Mouse (Mus musculus): ENCODE results near the gene Uqcrc2.

DNA sequence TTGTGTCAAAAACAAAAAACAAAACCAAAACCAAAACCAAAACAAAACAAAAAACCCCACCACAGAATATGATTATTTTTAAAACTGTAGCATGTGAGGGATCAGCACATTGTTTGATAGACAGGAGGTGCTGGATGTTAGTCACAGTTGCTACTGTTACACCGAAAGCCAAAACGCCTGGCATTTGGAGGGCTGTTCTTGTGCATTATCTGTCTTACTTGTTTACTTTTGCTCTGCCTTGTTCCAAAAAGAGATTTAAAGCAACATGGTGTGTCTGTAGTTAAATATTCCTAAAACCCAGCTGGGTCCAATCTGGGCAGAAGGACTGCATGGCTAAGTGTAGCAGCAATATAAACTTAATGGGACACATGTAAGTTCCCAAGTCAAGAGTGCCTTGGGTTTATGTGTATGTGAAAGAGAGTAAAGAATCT is 49.8 kb downstream of the Uqcrc2 start:
- TF ChIP-seq CTCF (IDR thresholded peaks at IDR 0.05; ENCODE audit: low read depth, low read length): no peak
- no peak for TF ChIP-seq TAL1 (conservative IDR thresholded peaks at IDR 0.05; ENCODE audit: low read depth, low read length)
- TF ChIP-seq GATA1 (IDR thresholded peaks at IDR 0.05; ENCODE audit: borderline replicate concordance, low read length): no peak
- TF ChIP-seq GATA2 (IDR thresholded peaks at IDR 0.05; ENCODE audit: borderline replicate concordance, low read depth, low read length): no peak

All from G1E (cell line).